Mouse (Mus musculus) stomach, embryonic 16.5 days (tissue): ENCODE measurements at regions not wholly inside any gene's neighbourhood (a gene's known extent, or its start where the extent isn't known, plus 50 kb on each side); places are given as distances from the start of the nearest gene placed in this dataset.
A peak's percentile ranks its signal among the peaks of the same experiment; 100 is the strongest.

ENCODE experiments used
- ATAC-seq: fragments of 200-750 bp; cut with Nextera tagmentation; 2 replicates; pipeline ENCODE4 v1.8.0; 2017; ENCODE audit warnings: moderate number of reproducible peaks, moderate TSS enrichment; ENCODE audit not compliant: insufficient read depth, low FRiP score
- H3K27ac ChIP-seq: fragments of 300-500 bp; sonication (generic); 2 replicates; pipeline ENCODE4 v1.5.1; 2014; ENCODE audit warnings: low read length
- H3K27me3 ChIP-seq: fragments of 300-500 bp; sonication (generic); 2 replicates; pipeline ENCODE4 v1.6.1; 2014; ENCODE audit warnings: low read length, control low read depth, mixed read lengths; ENCODE audit not compliant: control insufficient read depth, insufficient read depth
- H3K36me3 ChIP-seq: fragments of 300-500 bp; sonication (generic); 2 replicates; pipeline ENCODE4 v1.6.1; 2014; ENCODE audit warnings: low read length; ENCODE audit not compliant: control insufficient read depth, insufficient read depth
- H3K4me1 ChIP-seq: fragments of 300-500 bp; sonication (generic); 2 replicates; pipeline ENCODE4 v1.6.1; 2014; ENCODE audit warnings: low read length, control low read depth, mixed read lengths; ENCODE audit not compliant: control insufficient read depth, insufficient read depth
- H3K4me2 ChIP-seq: fragments of 300-500 bp; sonication (generic); 2 replicates; pipeline ENCODE4 v1.6.1; 2014; ENCODE audit warnings: low read depth, low read length, mixed read lengths
- H3K4me3 ChIP-seq: fragments of 300-500 bp; sonication (generic); replicated peaks from 2 replicates; pipeline ENCODE4 v1.5.1; 2014; ENCODE audit warnings: mild to moderate bottlenecking, low read length
- H3K9ac ChIP-seq: fragments of 300-500 bp; sonication (generic); 2 replicates; pipeline ENCODE4 v1.6.1; 2014; ENCODE audit warnings: low read length
- H3K9me3 ChIP-seq: fragments of 300-500 bp; sonication (generic); replicated peaks from 2 replicates; pipeline ENCODE4 v1.6.1; 2016; ENCODE audit warnings: low read length, control low read depth; ENCODE audit not compliant: control insufficient read depth
- WGBS: fragments of 180-500 bp; shearing (Covaris S2); extraction: QIAGEN DNeasy Blood & Tissue Kit; methylation state at CpG from one replicate; pipeline ENCODE4 v1.1.7; 2014; 5-methylcytosine and 5-hydroxymethylcytosine counted together

- H3K4me3 ChIP-seq, result no peak overlapping the region
- no peak overlapping the region for H3K4me2 ChIP-seq
- ATAC-seq, result peak; percentile 48; the same call in 1 of the 2 replicates
- H3K36me3 ChIP-seq, result no peaks in the 10 kb centered on the region
- peak overlapping the region; percentile 32; the same call in 1 of the 2 replicates for H3K27ac ChIP-seq
- H3K9me3 ChIP-seq, result no peaks in the 10 kb centered on the region
- H3K9ac ChIP-seq, result no peak overlapping the region
- 50% methylated on average over 8 of the region's 8 CpGs for WGBS
- 0 out of 2 replicates have a peak, but pooled peaks cover 2% of the 10 kb centered on the region for H3K4me1 ChIP-seq
- no peaks in the 10 kb centered on the region for H3K27me3 ChIP-seq
Measured at GRCm38 (mm10) chr2:144123395-144124034, 90.7 kb downstream of the Banf2 start.

DNA sequence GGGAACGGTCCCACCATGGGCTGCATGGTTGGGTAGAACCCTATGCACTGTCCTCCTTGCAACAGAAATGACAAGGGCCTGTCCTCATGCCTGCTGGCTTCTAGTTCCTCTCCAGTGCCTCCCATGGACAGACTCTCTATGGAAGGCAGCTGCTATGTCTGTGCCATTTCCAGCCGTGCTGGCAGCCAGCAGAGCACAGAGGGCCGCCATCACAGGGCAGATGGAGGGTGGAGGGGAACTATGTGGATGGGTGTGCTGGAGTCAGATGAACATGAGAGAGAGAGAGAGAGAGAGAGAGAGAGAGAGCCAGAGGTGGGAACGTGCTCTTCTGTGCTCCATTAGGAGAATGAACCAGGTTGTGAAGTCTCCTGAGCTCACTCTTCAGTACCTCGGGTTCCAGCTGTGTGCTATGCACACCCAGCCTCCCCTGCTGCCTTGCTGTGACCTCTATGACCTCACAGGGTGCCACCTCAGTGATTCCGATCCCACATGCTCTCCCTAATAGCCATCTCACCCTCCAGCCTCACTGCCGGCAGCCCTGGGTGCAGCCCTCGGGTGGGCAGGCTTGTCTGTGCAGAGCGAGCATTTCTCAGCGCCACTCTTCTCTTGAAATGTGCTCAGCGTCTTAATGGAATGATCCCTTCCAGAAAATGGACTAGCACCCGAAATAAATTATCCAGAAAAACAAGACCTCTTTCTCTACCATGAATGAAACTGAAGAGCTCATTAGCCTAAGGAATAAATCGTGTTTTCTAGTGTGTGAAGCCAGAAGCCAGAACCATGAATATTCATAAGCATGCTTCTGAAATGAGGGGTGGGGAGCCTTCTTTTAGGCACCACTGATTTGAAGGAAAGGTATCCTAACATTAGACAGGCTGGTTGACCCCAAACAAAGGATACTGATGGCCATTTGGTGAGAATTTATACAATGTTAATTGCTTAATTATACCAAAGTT is 94.5 kb downstream of the Banf2 start:
- no peak overlapping the region for H3K4me3 ChIP-seq
- ATAC-seq, result no peak
- H3K9ac ChIP-seq, result no peak overlapping the region
- H3K27me3 ChIP-seq, result no peaks in the 10 kb centered on the region
- H3K4me1 ChIP-seq, result no peaks in the 10 kb centered on the region
- no peak overlapping the region for H3K4me2 ChIP-seq
- 75% methylated on average over 13 of the region's 13 CpGs for WGBS
- no peak overlapping the region for H3K27ac ChIP-seq
- H3K9me3 ChIP-seq, result no peaks in the 10 kb centered on the region
- H3K36me3 ChIP-seq, result no peaks in the 10 kb centered on the region

DNA sequence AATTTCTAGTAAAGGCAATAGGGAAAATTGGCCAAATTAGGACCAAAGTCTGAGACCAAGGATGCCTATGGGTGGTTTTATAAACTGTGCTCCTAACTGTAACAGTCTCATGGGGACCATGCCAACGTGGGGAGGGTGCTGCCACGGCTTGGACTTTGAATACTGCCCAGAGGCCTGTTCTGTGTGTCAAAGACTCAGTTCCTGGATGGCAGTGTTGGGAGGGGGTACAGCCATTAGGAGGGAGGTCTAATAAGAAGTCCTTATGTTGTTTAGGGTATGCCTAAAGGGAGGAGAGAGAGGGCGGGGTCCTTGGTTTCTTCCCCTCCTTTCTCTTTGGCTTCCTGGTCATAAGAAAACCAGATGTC is 95.2 kb downstream of the Banf2 start:
- Histone ChIP-seq H3K36me3 (no peaks in the 10 kb centered on the region), H3K4me2 (no peak overlapping the region), H3K9ac (no peak overlapping the region), H3K27me3 (no peaks in the 10 kb centered on the region), H3K27ac (no peak overlapping the region), H3K4me3 (no peak overlapping the region), H3K4me1 (no peaks in the 10 kb centered on the region), H3K9me3 (no peaks in the 10 kb centered on the region)
- 88% methylated on average over 3 of the region's 3 CpGs for WGBS
- ATAC-seq, result no peak

GRCm38 (mm10) chr2:144128527-144128926 is 95.7 kb downstream of the Banf2 start:
- H3K27me3 ChIP-seq, result no peaks in the 10 kb centered on the region
- no peak overlapping the region for H3K4me3 ChIP-seq
- no peak overlapping the region for H3K9ac ChIP-seq
- no peaks in the 10 kb centered on the region for H3K4me1 ChIP-seq
- no peak overlapping the region for H3K27ac ChIP-seq
- no peaks in the 10 kb centered on the region for H3K36me3 ChIP-seq
- no peaks in the 10 kb centered on the region; the same call in 1 of the 2 replicates for H3K9me3 ChIP-seq
- no peak for ATAC-seq
- H3K4me2 ChIP-seq, result no peak overlapping the region
- WGBS, result 71% methylated on average over 4 of the region's 4 CpGs

- Histone ChIP-seq H3K4me3 (no peak overlapping the region), H3K9ac (peak overlapping the region; percentile 11; the same call in 1 of the 2 replicates), H3K36me3 (no peaks in the 10 kb centered on the region), H3K27ac (peak overlapping the region; percentile 71), H3K4me1 (peaks cover 11% of the 10 kb centered on the region; the same call in 1 of the 2 replicates), H3K4me2 (no peak overlapping the region), H3K27me3 (no peaks in the 10 kb centered on the region), H3K9me3 (no peaks in the 10 kb centered on the region; the same call in 1 of the 2 replicates)
- peak; percentile 48; the same call in 1 of the 2 replicates for ATAC-seq
- WGBS, result 42% methylated on average over 14 of the region's 14 CpGs
Measured at GRCm38 (mm10) chr2:144133806-144134574, 101.1 kb downstream of the Banf2 start.

- Histone ChIP-seq H3K4me2 (no peak overlapping the region), H3K27ac (peak overlapping the region; percentile 71), H3K9ac (peak overlapping the region; percentile 11), H3K9me3 (no peaks in the 10 kb centered on the region; the same call in 1 of the 2 replicates), H3K4me3 (no peak overlapping the region), H3K36me3 (no peaks in the 10 kb centered on the region), H3K4me1 (peaks cover 11% of the 10 kb centered on the region; the same call in 1 of the 2 replicates), H3K27me3 (no peaks in the 10 kb centered on the region)
- 55% methylated on average over 9 of the region's 9 CpGs for WGBS
- peak; percentile 82 for ATAC-seq
Measured at GRCm38 (mm10) chr2:144134575-144134958, 101.7 kb downstream of the Banf2 start.

DNA sequence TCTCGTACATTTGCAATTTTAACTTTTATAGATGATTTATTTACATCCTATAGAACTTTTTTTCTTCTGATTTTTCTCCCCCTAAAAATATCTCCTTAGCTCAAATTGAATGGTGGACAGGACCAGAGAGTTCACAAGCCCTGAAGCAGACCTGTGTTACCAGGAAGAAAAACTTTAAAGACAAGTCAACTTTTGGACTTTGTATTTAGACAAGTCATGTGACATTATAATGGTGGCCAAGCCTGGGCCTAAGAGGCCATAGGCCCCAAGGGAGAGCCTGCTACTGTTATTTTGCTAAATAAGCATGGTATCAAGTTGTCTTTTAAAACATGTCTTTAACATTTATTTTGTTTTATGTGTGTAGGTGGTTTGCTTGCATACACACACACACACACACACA is 102.7 kb downstream of the Banf2 start:
- 95% methylated on average over 1 of the region's 1 CpGs for WGBS
- H3K36me3 ChIP-seq, result no peaks in the 10 kb centered on the region
- no peak overlapping the region for H3K4me2 ChIP-seq
- H3K9me3 ChIP-seq, result no peaks in the 10 kb centered on the region; the same call in 1 of the 2 replicates
- H3K9ac ChIP-seq, result no peak overlapping the region
- no peak for ATAC-seq
- H3K27ac ChIP-seq, result no peak overlapping the region
- peaks cover 11% of the 10 kb centered on the region; the same call in 1 of the 2 replicates for H3K4me1 ChIP-seq
- no peak overlapping the region for H3K4me3 ChIP-seq
- no peaks in the 10 kb centered on the region for H3K27me3 ChIP-seq

DNA sequence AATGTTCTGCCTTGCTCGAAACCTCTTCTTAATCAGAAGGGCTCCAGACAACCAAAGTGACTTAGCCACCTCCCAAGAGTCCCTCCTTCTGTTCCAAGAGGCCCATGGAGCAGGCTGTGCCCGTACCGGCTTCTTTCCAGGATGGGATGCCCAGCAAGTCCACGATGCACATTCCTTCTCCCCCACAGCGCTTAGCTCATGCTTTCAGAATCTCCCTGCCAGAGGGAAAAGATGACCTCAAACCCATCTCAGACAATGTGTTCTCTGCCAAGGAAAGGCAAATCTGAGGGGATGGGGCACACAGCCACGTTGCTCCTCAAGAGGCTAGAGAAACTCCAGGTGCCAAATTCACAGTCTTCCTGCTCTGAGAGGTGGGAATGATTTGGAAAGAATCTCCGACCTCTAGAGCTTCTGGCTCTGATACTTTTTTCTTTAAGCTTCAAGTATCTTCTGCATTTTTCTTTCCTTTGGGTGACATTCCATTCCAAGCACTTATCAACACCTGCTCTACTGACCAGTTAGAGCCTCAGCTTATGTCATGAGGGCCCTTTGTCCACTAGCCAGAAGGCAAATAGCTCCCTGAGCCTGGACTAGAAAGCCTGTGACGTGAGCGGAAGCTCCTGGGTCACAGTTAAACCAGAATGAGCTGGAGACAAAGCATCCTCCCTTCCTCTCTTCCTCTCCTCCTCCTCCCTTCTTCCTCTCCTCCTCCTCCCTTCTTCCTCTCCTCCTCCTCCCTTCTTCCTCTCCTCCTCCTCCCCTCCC is 110.9 kb downstream of the Banf2 start:
- Histone ChIP-seq H3K27ac (no peak overlapping the region), H3K4me3 (no peak overlapping the region), H3K36me3 (no peaks in the 10 kb centered on the region), H3K4me1 (no peaks in the 10 kb centered on the region), H3K4me2 (no peak overlapping the region), H3K9ac (no peak overlapping the region), H3K9me3 (no peaks in the 10 kb centered on the region), H3K27me3 (no peaks in the 10 kb centered on the region)
- ATAC-seq, result no peak
- 75% methylated on average over 9 of the region's 9 CpGs for WGBS
